Mouse (Mus musculus): ENCODE measurements around the gene Ric8b. TPM values are rescaled to one million over a fixed set of nuclear protein-coding genes. Genes with fewer than 3 reads are reported as not detected.

Ric8b gene
- total RNA-seq, 2 experiments from 2014 or later = 33.6 to 42.4 TPM

DNA sequence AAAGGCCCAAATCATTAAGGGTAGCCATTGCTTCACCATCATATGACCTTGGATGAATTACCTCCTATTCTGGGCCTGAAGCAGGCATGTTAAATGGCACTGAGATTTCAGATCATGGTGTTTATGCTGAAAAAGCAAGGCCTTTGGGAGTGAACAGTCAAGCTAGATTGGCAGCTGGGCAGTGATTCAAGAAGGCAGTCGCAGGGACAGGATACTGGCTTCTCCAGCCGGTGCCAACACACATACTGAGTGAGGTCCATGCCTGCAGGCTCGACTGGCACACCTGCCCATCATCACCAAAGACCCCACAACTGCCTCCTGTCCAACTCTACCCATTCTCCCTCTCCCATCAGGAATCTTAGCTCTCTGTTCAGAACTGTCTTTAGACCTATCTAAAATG, 8.9 kb upstream of the Ric8b start:
- DNase-seq (ENCODE audit: low spot score in 2 of 2) = no peak

DNA sequence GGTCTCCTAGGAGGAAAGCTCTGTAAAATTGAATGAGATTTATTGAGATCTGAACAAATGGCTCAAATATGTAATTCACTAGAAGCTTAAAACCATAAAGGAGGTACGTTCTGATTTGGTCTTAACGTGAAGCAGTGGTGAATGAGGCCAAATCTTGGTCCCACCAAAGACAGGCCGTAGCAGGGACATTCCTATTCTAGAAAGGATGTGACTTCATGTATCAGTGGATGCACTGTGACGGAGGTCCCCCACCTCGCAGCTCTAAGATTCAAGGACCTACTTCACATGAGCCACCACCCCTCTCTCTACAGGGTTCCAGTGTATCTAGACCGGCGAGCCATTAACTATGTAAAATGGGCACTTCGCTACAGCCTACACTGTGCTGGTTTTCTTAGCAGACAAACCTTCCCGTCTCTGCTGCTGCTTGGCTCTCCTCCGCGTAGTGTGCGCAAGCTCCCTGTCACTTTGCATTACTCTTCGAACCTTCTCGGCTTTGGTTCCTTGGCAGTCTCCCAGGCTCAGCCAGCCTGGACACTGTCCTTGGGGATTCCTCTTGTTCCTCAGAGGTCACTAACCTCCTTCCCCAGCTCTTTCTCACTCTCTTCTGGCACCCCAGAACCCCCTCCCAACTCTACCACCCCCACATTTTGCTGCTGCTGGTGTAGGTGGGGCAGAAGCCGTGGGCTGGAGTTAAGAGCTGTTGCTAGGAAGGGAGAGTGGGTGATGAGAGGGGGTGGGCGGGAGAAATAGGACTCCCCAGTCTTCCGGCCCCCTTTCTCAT, 8.2 kb upstream of the Ric8b start:
- peak; percentile 19 to 40 for DNase-seq (ENCODE audit: low spot score in 2 of 2)

- no peak for DNase-seq (ENCODE audit: low spot score in 2 of 2)
Measured at GRCm38 (mm10) chr10:84910194-84910593, 7.2 kb upstream of the Ric8b start.

DNA sequence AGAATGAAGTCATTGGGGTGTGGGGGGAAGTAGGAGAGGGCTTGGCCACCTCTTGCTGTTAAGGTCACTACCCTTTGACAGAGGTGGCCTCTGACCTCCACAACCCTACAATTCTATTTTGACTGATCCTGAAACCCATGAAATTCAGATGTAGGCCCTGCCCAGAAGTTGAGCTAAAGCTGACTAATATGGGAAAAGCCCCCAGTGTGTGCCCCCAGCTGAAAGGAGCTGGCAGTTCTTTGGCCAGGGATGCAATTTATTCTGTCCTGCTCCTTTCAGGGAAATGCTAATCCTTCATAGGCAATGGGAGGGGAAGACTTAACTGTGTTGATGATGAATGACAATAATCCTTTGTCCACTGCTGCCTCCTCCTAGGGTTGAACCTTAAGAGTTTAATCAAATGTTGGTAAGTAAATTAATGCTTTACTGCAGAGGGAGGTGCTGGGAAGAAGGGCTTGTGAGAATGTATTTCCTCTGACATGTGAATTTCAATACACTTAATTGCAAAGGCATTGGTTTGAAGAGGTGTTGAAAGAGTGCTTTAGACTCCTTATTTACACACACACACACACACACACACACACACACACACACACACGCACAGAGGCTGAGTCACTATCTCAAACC, 6.5 kb upstream of the Ric8b start:
- no peak for DNase-seq (ENCODE audit: low spot score in 2 of 2)

GRCm38 (mm10) chr10:84913148-84913547, 4.3 kb upstream of the Ric8b start:
- no peak for DNase-seq (ENCODE audit: low spot score in 2 of 2)

DNA sequence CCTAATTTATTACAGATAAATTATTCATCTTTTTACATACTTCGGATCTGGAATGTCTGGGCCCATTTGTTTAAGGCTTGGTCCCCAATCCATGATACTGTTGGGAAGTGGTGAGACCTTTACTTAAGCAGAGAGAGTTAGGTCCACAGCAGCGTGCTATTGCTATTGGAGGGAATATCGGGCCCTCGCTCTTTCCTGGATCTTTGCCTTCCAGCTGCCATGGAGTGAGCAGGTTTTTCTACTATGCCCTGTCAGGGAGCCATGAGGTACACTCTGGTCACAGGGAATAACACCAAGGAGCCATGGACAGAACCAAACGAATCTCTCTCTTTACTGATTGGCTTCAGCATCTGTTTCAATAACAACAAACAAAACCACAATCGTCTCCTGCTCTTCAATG, 1.9 kb upstream of the Ric8b start:
- DNase-seq (ENCODE audit: low spot score in 2 of 2) = no peak

GRCm38 (mm10) chr10:84917731-84918095, 297 bp downstream of the Ric8b start:
- DNase-seq (ENCODE audit: low spot score in 2 of 2) = no peak

DNA sequence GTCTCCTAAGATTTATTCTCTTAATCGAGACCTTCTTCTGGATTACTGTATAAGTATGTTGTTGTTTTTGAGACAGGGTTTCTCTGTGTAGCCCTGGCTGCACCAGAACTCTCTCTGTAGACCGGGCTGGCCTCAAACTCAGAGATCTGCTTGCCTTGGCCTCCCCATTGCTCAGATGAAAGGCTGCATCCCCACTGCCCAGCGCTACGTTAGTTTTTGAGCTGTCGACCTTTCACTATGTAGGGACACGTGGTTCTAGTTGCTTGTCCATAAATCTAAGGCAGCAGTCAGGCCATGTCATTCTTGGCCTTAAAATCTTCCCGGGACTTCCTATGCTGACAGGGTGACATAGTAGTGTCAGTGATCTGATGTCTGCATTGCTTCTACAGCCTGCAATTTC, 8.9 kb downstream of the Ric8b start:
- no peak for DNase-seq (ENCODE audit: low spot score in 2 of 2)

- no peak for DNase-seq (ENCODE audit: low spot score in 2 of 2)
Measured at GRCm38 (mm10) chr10:84926885-84927284, 9.5 kb downstream of the Ric8b start.

GRCm38 (mm10) chr10:84928465-84928864, 11.0 kb downstream of the Ric8b start:
- no peak for DNase-seq (ENCODE audit: low spot score in 2 of 2)

GRCm38 (mm10) chr10:84935553-84936209, 18.3 kb downstream of the Ric8b start:
- DNase-seq (ENCODE audit: low spot score in 2 of 2) = no peak

DNA sequence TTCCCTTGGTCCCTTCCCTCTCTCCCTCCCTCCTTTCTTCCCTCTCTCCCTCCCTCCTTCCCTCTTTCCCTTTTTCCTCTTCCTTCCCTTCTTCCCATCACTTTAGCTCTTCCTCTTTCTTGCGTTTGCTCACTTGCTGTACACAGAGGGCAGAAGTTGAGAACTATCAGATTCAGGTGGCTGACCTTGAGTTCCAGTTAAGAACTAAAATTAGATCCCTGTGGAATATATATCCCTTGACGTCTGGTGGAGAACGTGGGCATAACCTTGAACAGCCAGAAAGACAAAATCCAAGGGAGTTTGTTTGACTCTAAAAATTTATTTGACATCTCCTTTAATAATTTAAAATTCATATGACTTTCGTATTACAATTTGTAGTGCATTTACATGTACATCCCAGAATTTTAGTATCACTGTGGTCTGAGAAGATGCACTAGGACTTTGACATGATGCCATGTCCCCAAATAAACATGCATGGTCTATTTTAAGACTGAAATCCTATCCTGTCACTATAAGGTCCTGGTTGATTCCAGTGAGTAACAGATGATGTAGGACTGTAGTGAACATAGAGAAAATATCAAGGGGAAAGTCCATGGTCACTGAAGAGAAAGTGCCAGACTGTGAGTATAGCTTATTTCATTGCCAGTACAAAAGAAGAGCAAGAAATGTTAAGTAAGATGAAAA, 19.6 kb downstream of the Ric8b start:
- DNase-seq (ENCODE audit: low spot score in 2 of 2) = no peak

DNA sequence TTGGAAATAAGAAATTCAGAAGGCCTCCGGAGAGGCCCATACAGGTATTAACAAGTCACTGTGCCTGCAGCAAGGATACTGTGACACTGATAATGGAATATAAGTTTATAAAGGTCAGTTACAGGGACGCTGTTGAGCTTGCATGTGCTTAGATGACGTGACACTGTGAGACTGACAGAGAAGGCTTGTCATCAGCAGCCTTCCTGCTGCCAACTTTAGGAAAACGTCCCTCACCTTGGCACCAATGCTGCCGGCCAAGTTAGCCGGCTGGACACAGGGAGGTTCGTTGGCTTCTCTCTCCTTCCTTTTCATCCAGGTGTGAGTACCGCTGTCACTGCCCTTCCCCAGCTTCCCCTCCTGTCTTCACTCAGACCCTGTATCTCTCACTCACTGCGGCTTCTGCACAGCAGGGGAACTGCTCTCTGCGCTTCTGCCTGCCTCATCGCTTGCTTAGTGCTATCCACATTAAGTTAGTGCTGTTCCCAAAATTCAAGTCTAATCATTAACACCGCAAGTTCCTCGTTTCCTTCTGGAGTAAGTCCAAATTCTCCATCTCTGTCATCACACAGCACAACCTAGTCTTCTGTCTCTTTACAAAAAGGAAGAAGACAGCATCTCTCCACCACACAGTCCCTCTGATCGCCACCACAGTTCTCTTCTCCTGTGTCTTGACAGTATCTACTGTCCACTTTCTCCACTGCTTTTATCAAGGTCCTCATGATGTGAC, 20.8 kb downstream of the Ric8b start:
- DNase-seq (ENCODE audit: low spot score in 2 of 2) = no peak

DNA sequence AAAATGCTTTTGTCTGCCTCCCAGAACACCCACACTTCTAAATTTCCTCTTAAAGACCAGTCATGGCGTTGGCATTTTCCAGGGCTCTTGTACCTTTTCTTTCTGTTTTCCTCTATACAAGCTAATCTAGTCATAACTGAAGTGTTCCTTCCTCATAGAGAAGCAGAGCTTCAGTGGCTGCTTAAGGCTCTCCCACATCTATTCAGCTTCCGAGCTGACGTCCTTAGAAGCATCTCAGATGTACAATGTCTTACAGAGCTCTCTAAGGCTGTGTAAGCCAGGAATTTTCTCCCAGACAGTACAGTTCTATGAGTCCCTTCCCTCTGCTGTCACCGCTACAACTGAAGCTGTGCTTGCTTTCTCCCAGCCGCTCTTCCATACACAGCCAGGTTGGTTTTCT, 21.5 kb downstream of the Ric8b start:
- DNase-seq (ENCODE audit: low spot score in 2 of 2) = no peak

- no peak for DNase-seq (ENCODE audit: low spot score in 2 of 2)
Measured at GRCm38 (mm10) chr10:84940356-84940755, 22.9 kb downstream of the Ric8b start.

GRCm38 (mm10) chr10:84945692-84946091, 28.3 kb downstream of the Ric8b start:
- DNase-seq (ENCODE audit: low spot score in 2 of 2) = no peak

DNA sequence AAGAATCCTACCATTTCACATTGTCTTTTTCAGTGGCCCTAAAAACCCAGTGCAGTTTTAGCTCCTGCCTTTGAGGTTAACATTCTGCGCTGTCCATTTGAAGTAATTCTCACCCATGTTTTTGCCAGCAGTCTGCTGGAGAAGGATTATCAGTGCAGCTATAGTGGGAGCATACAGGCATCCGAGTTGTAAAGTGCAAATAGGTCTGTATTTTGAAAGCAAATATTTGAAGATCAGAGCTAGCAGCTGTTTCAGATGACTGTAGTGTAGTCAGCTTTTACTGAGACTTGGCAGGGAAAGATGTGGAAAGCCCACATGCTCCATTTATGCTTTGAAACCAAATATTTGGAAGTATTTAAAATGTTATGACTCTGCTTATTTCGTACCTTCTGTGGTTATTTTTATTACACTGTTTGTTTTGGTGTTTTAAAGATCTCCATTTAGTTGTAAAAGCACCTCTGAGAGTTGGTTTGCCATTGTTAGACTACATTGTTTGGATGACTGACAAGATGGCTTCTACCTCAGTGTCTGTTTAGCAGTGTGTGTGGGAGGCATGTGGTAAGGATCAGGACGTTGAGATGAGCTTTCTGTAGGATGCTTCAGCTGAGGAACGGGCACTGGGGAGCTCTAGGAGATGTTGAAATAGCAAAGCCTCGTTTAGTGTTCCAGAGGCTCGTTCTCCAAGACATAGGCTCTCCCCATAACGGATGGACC, 31.7 kb downstream of the Ric8b start:
- DNase-seq (ENCODE audit: low spot score in 2 of 2) = no peak

DNA sequence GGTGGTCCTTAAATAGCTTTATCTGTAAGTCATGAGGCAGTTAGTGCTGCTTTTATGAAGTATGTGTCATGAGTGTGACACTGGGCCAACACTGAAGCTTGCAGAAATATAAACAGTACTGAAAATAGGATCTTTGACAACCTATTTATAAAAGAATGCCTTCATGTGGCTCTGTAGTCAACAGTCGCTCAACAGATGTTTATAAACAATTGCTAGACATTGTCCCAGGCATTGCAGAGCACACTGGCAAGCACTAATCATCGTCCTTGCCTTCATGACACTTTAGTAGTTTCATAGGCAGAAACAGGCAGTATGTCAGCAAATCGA, 32.2 kb downstream of the Ric8b start:
- DNase-seq (ENCODE audit: low spot score in 2 of 2) = no peak

- DNase-seq (ENCODE audit: low spot score in 2 of 2) = no peak
Measured at GRCm38 (mm10) chr10:84950384-84950783, 33.0 kb downstream of the Ric8b start.

- no peak for DNase-seq (ENCODE audit: low spot score in 2 of 2)
Measured at GRCm38 (mm10) chr10:84954236-84954635, 36.8 kb downstream of the Ric8b start.

GRCm38 (mm10) chr10:84956173-84956572, 38.8 kb downstream of the Ric8b start:
- no peak for DNase-seq (ENCODE audit: low spot score in 2 of 2)
